22 mouse cellular contexts compared by ENCODE assay signal in the genomic region with DNA sequence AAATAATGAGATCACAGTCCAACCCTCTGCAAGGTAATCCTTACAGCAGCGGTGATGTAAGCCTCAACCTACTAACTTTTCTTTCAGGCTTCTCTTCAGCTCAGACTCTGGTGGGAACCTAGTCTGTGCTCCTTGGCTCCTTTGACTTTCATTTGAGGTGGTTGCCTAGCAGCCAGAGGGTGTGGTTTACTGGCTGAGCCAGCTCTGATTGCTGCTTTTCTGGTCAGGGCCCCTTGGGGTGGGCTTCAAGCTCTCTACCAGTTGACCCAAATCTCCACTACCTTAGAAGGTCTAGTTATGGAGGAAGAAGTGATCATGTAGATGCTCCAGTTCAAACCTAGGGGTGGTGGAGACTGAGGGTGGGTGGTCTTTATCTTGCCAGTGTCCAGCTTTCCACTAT.
A peak's percentile ranks its signal among the peaks of the same experiment; 100 is the strongest.
DNase-seq lines count a peak whose midpoint lies in the region; ATAC-seq lines count a peak whose summit lies in the region.
"Had no signal": no experiment of that assay in that cellular context is flagged by ENCODE, and none has a peak within 500 bp of the region (broad histone marks: within the 10 kb centered on the region; RNA-seq: fewer than 3 reads in every experiment).

No protein-coding gene starts in this region.

- no peak overlapping the region for H3K9ac ChIP-seq in hindbrain, embryonic 11.5 days (ENCODE audit: low read depth, low read length)
- no peak overlapping the region for H3K9ac ChIP-seq in hindbrain, embryonic 13.5 days
- H3K9ac ChIP-seq: embryonic facial prominence, embryonic 13.5 days; forebrain, postnatal 0 days; heart, embryonic 12.5 days had no signal

- H3K4me1 ChIP-seq in hindbrain, embryonic 11.5 days (replicated peaks; ENCODE audit: control insufficient read depth, insufficient read depth, low read length): no peaks in the 10 kb centered on the region
- H3K4me1 ChIP-seq in hindbrain, embryonic 13.5 days (replicated peaks): no peaks in the 10 kb centered on the region
- H3K4me1 ChIP-seq: heart, embryonic 12.5 days had no signal

- no peak for DNase-seq in hindbrain, embryonic 11.5 days (ENCODE audit: low spot score)
- DNase-seq in NIH3T3 (ENCODE audit: low read depth): peak; percentile 25
- DNase-seq in ZHBTc4 (ENCODE audit: low read depth, low spot score): peak; percentile 10
- no peak for DNase-seq in left cerebral cortex, postnatal 25 days (ENCODE audit: low spot score in 2 of 2)
- DNase-seq in frontal cortex, adult 2 months (ENCODE audit: extremely low spot score in 1 of 2, low spot score in 1 of 2): no peak
- DNase-seq: adrenal gland, adult 8-10 months; adrenal gland, postnatal 36 days; cerebellum, adult 11 months; cerebellum, adult 8-10 months; cerebellum, postnatal 14 days; embryo, embryonic 11 days; forebrain, postnatal 0 days; gastrocnemius, postnatal 25 days had no signal

- H3K4me3 ChIP-seq in hindbrain, embryonic 11.5 days (ENCODE audit: low read depth, low read length): no peak overlapping the region
- no peak overlapping the region for H3K4me3 ChIP-seq in hindbrain, embryonic 13.5 days
- H3K4me3 ChIP-seq: embryonic facial prominence, embryonic 13.5 days; gastrocnemius, adult 2 months; heart, embryonic 12.5 days; hindbrain, embryonic 10.5 days had no signal

- H3K36me3 ChIP-seq in hindbrain, embryonic 11.5 days (ENCODE audit: control insufficient read depth, insufficient read depth, low read length): no peaks in the 10 kb centered on the region
- peaks cover 19% of the 10 kb centered on the region for H3K36me3 ChIP-seq in hindbrain, embryonic 13.5 days
- H3K36me3 ChIP-seq: embryonic facial prominence, embryonic 13.5 days; G1E; heart, embryonic 12.5 days had no signal

- intact Hi-C loops in left cerebral cortex, postnatal 25 days (cut with DNase I): no loop called here

- no peak overlapping the region for H3K27ac ChIP-seq in hindbrain, embryonic 11.5 days (ENCODE audit: low read depth, low read length)
- H3K27ac ChIP-seq in hindbrain, embryonic 13.5 days: no peak overlapping the region
- H3K27ac ChIP-seq: embryonic facial prominence, embryonic 13.5 days; hindbrain, embryonic 10.5 days had no signal

- H3K4me2 ChIP-seq in hindbrain, embryonic 11.5 days (replicated peaks; ENCODE audit: low read depth, low read length): no peak overlapping the region
- no peak overlapping the region for H3K4me2 ChIP-seq in hindbrain, embryonic 13.5 days
- H3K4me2 ChIP-seq: embryonic facial prominence, embryonic 13.5 days; heart, embryonic 12.5 days had no signal

- ATAC-seq in hindbrain, embryonic 11.5 days (ENCODE audit: low FRiP score): peak; percentile 18; the same call in 1 of the 2 replicates
- ATAC-seq in hindbrain, embryonic 13.5 days (ENCODE audit: low FRiP score): no peak
- ATAC-seq: forebrain, postnatal 0 days; hindbrain, embryonic 16.5 days; inflammation-experienced regulatory T-cells, adult 6 months; intestine, postnatal 0 days had no signal

- H3K9me3 ChIP-seq in hindbrain, embryonic 11.5 days (ENCODE audit: control insufficient read depth, low read length): no peaks in the 10 kb centered on the region
- H3K9me3 ChIP-seq in hindbrain, embryonic 13.5 days: no peaks in the 10 kb centered on the region
- H3K9me3 ChIP-seq: embryonic facial prominence, embryonic 13.5 days; heart, embryonic 12.5 days; hindbrain, embryonic 10.5 days had no signal

- WGBS in hindbrain, embryonic 11.5 days: 67% methylated on average over 1 of the region's 1 CpGs
- WGBS in hindbrain, embryonic 13.5 days: 71% methylated on average over 1 of the region's 1 CpGs

- no peaks in the 10 kb centered on the region for H3K27me3 ChIP-seq in hindbrain, embryonic 11.5 days (ENCODE audit: control insufficient read depth, insufficient read depth, low read length)
- no peaks in the 10 kb centered on the region for H3K27me3 ChIP-seq in hindbrain, embryonic 13.5 days
- H3K27me3 ChIP-seq: embryonic facial prominence, embryonic 13.5 days; heart, embryonic 12.5 days had no signal

Comparison
In these comparisons a context has a peak if more than half of its experiments do, and no peak if none do; other contexts are left out.
1. DNase-seq: peak in NIH3T3 (single experiment) and ZHBTc4 (single experiment); none in hindbrain, embryonic 11.5 days (single experiment), left cerebral cortex, postnatal 25 days (0 of 2) and frontal cortex, adult 2 months (0 of 2).